Mouse (Mus musculus) 3T3-L1 (cell line): ENCODE measurements around the gene Ttc4.

Experiments
- DNase-seq: peaks from one replicate; pipeline ENCODE4 v3.0.0-alpha.2; 2015; ENCODE audit warnings: low read depth, low spot score

The Ttc4 gene

GRCm38 (mm10) chr4:106678442-106679118 lies at the start of gene Ttc4:
Gene Ttc4, minus strand, starts transcription at chr4:106678944.
- peak; percentile 93 for DNase-seq

- no peak for DNase-seq
Measured at GRCm38 (mm10) chr4:106720631-106721030, 41.9 kb upstream of the Ttc4 start.

GRCm38 (mm10) chr4:106713622-106714021 lies 34.9 kb upstream of the Ttc4 start:
- peak; percentile 7 for DNase-seq

- peak; percentile 83 for DNase-seq
Measured at GRCm38 (mm10) chr4:106708408-106708807, 29.7 kb upstream of the Ttc4 start.

- DNase-seq: peak; percentile 32
Measured at GRCm38 (mm10) chr4:106707957-106708356, 29.2 kb upstream of the Ttc4 start.

GRCm38 (mm10) chr4:106705096-106705665 lies 26.4 kb upstream of the Ttc4 start:
- DNase-seq: no peak

- DNase-seq: no peak
Measured at GRCm38 (mm10) chr4:106704416-106704815, 25.7 kb upstream of the Ttc4 start.

GRCm38 (mm10) chr4:106703956-106704355 lies 25.2 kb upstream of the Ttc4 start:
- no peak for DNase-seq

- DNase-seq: no peak
Measured at GRCm38 (mm10) chr4:106700798-106701197, 22.1 kb upstream of the Ttc4 start.

- DNase-seq: peak; percentile 60
Measured at GRCm38 (mm10) chr4:106699989-106700388, 21.2 kb upstream of the Ttc4 start.

GRCm38 (mm10) chr4:106693841-106694430 lies 15.2 kb upstream of the Ttc4 start:
- DNase-seq: peak; percentile 53

- no peak for DNase-seq
Measured at GRCm38 (mm10) chr4:106688636-106689296, 10.0 kb upstream of the Ttc4 start.

GRCm38 (mm10) chr4:106680955-106681354 lies 2.2 kb upstream of the Ttc4 start:
- no peak for DNase-seq

- DNase-seq: no peak
Measured at GRCm38 (mm10) chr4:106679152-106679551, 408 bp upstream of the Ttc4 start.

GRCm38 (mm10) chr4:106676749-106677148 lies 2.0 kb downstream of the Ttc4 start:
- DNase-seq: no peak

- DNase-seq: no peak
Measured at GRCm38 (mm10) chr4:106666546-106666945, 12.2 kb downstream of the Ttc4 start.

- DNase-seq: no peak
Measured at GRCm38 (mm10) chr4:106665673-106666072, 13.1 kb downstream of the Ttc4 start.

GRCm38 (mm10) chr4:106665269-106665668 lies 13.5 kb downstream of the Ttc4 start:
- DNase-seq: no peak

GRCm38 (mm10) chr4:106664697-106665096 lies 14.0 kb downstream of the Ttc4 start:
- no peak for DNase-seq

- no peak for DNase-seq
Measured at GRCm38 (mm10) chr4:106663956-106664470, 14.7 kb downstream of the Ttc4 start.

GRCm38 (mm10) chr4:106655681-106656080 lies 23.1 kb downstream of the Ttc4 start:
- DNase-seq: no peak

GRCm38 (mm10) chr4:106653051-106653450 lies 25.7 kb downstream of the Ttc4 start:
- no peak for DNase-seq
